Mouse (Mus musculus) hindbrain, postnatal 0 days (tissue): ENCODE data around the gene Fam189b. TPM values are rescaled to one million over a fixed set of nuclear protein-coding genes. Genes with fewer than 3 reads are reported as not detected.

ENCODE experiments used
- ATAC-seq: fragments of 200-750 bp; cut with Nextera tagmentation; 2 replicates; pipeline ENCODE4 v1.8.0; 2017; ENCODE audit warnings: mild to moderate bottlenecking, moderate TSS enrichment, moderate library complexity
- DNase-seq: peaks from one replicate; pipeline ENCODE4 v3.0.0-alpha.2; 2015; ENCODE audit warnings: low spot score
- H3K27ac ChIP-seq: fragments of 300-500 bp; sonication (generic); 2 replicates; pipeline ENCODE4 v1.5.1; 2014; ENCODE audit warnings: mild to moderate bottlenecking
- H3K27me3 ChIP-seq: fragments of 300-500 bp; sonication (generic); 2 replicates; pipeline ENCODE4 v1.6.1; 2014; ENCODE audit warnings: low read length, mixed read lengths; ENCODE audit not compliant: insufficient read depth
- H3K36me3 ChIP-seq: fragments of 300-500 bp; sonication (generic); 2 replicates; pipeline ENCODE4 v1.6.1; 2014; ENCODE audit warnings: low read length, mixed read lengths; ENCODE audit not compliant: insufficient read depth
- H3K4me1 ChIP-seq: fragments of 300-500 bp; sonication (generic); 2 replicates; pipeline ENCODE4 v1.6.1; 2014; ENCODE audit warnings: antibody characterized with exemption, low read length, mixed read lengths; ENCODE audit not compliant: insufficient read depth
- H3K4me2 ChIP-seq: fragments of 300-500 bp; sonication (generic); 2 replicates; pipeline ENCODE4 v1.6.1; 2014; ENCODE audit warnings: low read depth, mild to moderate bottlenecking, low read length, moderate library complexity, mixed read lengths
- H3K4me3 ChIP-seq: fragments of 300-500 bp; sonication (generic); 2 replicates; pipeline ENCODE4 v1.5.1; 2014; ENCODE audit warnings: low read length
- H3K9ac ChIP-seq: fragments of 300-500 bp; sonication (generic); replicated peaks from 2 replicates; pipeline ENCODE4 v1.6.1; 2014; ENCODE audit warnings: mild to moderate bottlenecking, low read length, moderate library complexity, mixed read lengths
- H3K9me3 ChIP-seq: fragments of 300-500 bp; sonication (generic); 2 replicates; pipeline ENCODE4 v1.6.1; 2016; ENCODE audit warnings: low read length, mixed read lengths
- CTCF ChIP-seq: IDR thresholded peaks from 2 replicates; pipeline ENCODE4 v1.5.1; 2016; ENCODE audit warnings: antibody characterized with exemption, control low read depth, low read depth
- WGBS: fragments of 180-500 bp; shearing (Covaris S2); extraction: QIAGEN DNeasy Blood & Tissue Kit; methylation state at CpG from one replicate; pipeline ENCODE4 v1.1.7; 2014; 5-methylcytosine and 5-hydroxymethylcytosine counted together
- polyA plus RNA-seq: library from polyadenylated mRNA; unstranded; fragments of >200 nt; fragmentation: Nextera tagmentation; extraction: Ambion mirVana; gene quantifications from 2 replicates; pipeline ENCODE4 v1.2.1, GENCODE M21; 2015
- total RNA-seq: library from RNA; depleted of rRNA; stranded (reverse); fragments of >200 nt; gene quantifications from 2 replicates; pipeline ENCODE4 v1.2.3, GENCODE M21; 2014; rRNA removed

Fam189b gene
- 15.2 and 19.7 TPM in 2 replicates for total RNA-seq
- 29.1 and 29.2 TPM in 2 replicates for polyA plus RNA-seq

DNA sequence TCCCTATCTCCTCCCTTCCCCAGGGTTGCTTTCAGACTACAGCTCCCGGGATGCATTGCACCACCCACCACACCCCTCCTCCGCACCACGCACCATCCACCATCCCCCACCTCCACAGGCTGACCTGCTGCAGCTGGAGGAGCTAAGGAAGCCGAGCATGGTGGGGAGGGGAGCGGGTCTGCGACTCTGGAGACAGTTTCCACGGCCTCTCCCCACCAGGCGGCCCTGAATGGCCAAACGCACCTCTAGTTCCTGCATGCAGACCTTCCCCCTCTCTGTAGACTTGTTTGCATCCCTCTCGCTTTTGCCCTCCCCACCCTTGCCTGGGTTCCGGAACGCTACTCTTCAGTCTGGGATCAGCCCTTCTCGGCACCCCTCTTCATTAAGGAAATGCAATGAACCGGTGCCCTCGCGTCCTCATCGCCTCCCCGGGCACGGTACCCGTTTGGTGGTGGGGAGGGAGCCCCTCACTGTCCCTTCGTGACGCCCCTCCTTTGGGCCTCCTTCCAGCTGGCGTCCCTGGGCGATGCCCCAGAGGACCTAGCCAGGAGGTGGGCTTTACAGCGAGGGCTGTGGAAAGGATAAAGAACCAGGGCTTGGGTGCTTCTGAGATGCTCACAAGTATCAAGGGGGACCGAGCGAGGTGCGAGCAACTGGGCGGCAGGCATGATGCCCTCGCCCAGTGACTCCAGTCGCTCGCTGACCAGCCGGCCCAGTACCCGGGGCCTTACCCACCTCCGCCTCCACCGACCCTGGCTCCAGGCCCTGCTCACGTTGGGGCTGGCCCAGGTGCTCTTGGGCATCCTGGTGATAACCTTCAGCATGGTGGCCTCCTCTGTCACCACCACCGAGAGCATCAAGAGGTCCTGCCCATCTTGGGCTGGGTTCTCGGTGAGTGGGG is at the start of gene Fam189b:
TSS of gene Fam189b (plus strand) at position 86 of the 901 bp plus-strand sequence.
- Histone ChIP-seq H3K27me3 (no peaks in the 10 kb centered on the region), H3K4me2 (peak within 1 kb of the TSS; percentile 99), H3K4me1 (peaks cover 11% of the 10 kb centered on the region), H3K9me3 (no peaks in the 10 kb centered on the region), H3K36me3 (peaks cover 24% of the 10 kb centered on the region; the same call in 1 of the 2 replicates), H3K4me3 (peak within 1 kb of the TSS; percentile 65), H3K27ac (peak within 1 kb of the TSS; percentile 90), H3K9ac (peak within 1 kb of the TSS; percentile 79)
- TF ChIP-seq CTCF, result peak; percentile 44
- 6% methylated on average over 39 of the region's 39 CpGs for WGBS
- DNase-seq, result peak; percentile 92
- peak; percentile 93 for ATAC-seq

DNA sequence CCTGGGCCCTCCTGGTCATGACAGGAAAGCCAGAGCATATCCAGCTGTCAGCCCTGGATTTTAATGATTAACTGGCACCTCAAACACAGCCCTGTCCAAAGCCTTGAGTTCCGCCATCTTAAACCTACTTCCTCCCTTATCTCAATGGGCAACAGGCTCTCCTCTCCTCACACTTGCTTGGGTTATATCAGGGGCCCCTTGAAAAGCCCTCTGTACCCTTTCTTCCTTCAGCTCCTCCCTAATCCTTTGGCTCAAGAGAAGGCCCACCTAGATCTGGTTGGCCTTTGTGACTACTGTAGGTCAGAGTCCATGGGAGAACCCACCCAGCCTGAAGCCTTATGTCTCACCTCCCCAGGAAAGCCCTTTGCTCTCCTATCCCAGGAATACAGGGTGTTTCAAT is 49.2 kb upstream of the Fam189b start:
- H3K27ac ChIP-seq, result no peak overlapping the region
- ATAC-seq, result no peak
- 97% methylated on average over 1 of the region's 1 CpGs for WGBS

GRCm38 (mm10) chr3:89135958-89136357 is 47.0 kb upstream of the Fam189b start, which contains the start of gene Pklr:
Gene Pklr, plus strand, starts transcription at chr3:89136142.
- 59% methylated on average over 3 of the region's 3 CpGs for WGBS
- no peak for ATAC-seq

More for the DNA sequence above, 49.2 kb upstream of the Fam189b start:
- Histone ChIP-seq H3K27me3 (no peaks in the 10 kb centered on the region), H3K4me1 (no peaks in the 10 kb centered on the region), H3K9me3 (no peaks in the 10 kb centered on the region), H3K36me3 (no peaks in the 10 kb centered on the region), H3K4me3 (no peak overlapping the region), H3K9ac (no peak overlapping the region), H3K4me2 (no peak overlapping the region)
- no peak for DNase-seq
- no peak for TF ChIP-seq CTCF

DNA sequence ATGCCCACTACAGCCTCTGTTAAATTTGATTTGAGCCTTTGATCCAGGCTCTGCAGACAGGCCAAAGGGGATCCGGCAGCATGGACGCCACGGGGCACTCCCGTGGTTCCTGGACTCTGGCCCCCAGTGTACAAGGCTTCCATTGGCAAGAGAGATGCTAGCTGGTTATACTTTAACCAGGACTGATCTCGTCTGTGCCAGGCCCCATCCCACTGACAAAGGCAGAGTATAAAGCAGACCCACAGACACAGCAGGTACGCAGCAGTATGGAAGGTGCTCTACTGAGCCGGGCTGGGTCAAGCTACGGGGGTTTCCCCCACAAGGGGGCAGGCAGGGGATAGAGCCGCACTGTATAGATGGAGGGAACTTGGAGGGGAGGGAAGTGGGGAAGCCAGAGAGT is 46.6 kb upstream of the Fam189b start:
- Histone ChIP-seq H3K27ac (no peak overlapping the region), H3K4me3 (no peak overlapping the region), H3K4me2 (no peak overlapping the region), H3K36me3 (no peaks in the 10 kb centered on the region), H3K9ac (no peak overlapping the region), H3K27me3 (no peaks in the 10 kb centered on the region), H3K9me3 (no peaks in the 10 kb centered on the region), H3K4me1 (no peaks in the 10 kb centered on the region)
- no peak for DNase-seq
- TF ChIP-seq CTCF, result peak; percentile 15; the same call in 1 of the 2 replicates
- ATAC-seq, result no peak
- 33% methylated on average over 9 of the region's 9 CpGs for whole genome bisulfite sequencing

More at GRCm38 (mm10) chr3:89135958-89136357, 47.0 kb upstream of the Fam189b start, which contains the start of gene Pklr:
- Histone ChIP-seq H3K36me3 (no peaks in the 10 kb centered on the region), H3K27ac (no peak within 1 kb of the TSS), H3K27me3 (no peaks in the 10 kb centered on the region), H3K4me2 (no peak within 1 kb of the TSS), H3K4me1 (no peaks in the 10 kb centered on the region), H3K4me3 (no peak within 1 kb of the TSS), H3K9me3 (no peaks in the 10 kb centered on the region), H3K9ac (no peak within 1 kb of the TSS)
- no peak for TF ChIP-seq CTCF
- DNase-seq, result no peak

DNA sequence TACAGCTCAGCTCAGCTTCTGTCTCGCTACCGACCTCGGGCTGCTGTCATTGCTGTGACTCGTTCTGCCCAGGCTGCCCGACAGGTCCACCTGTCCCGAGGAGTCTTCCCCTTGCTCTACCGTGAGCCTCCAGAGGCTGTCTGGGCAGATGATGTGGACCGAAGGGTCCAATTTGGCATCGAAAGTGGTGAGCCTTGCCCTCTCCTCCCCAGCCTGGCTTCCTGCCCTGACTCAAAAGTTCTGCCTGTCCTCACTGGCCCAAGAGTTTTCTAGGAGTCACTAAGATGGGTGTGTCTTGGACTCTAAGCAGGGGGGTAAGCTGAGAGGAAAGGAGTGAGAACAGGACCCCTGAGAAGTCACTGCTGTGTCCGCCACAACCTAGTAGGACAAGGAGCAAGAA is 38.1 kb upstream of the Fam189b start:
- ATAC-seq, result no peak
- no peak overlapping the region for H3K4me2 ChIP-seq
- no peaks in the 10 kb centered on the region for H3K27me3 ChIP-seq
- no peaks in the 10 kb centered on the region for H3K9me3 ChIP-seq
- no peak for DNase-seq
- no peak overlapping the region for H3K4me3 ChIP-seq
- WGBS, result 81% methylated on average over 10 of the region's 10 CpGs
- H3K9ac ChIP-seq, result no peak overlapping the region
- H3K4me1 ChIP-seq, result no peaks in the 10 kb centered on the region
- H3K27ac ChIP-seq, result no peak overlapping the region
- no peak for TF ChIP-seq CTCF
- no peaks in the 10 kb centered on the region; the same call in 1 of the 2 replicates for H3K36me3 ChIP-seq

DNA sequence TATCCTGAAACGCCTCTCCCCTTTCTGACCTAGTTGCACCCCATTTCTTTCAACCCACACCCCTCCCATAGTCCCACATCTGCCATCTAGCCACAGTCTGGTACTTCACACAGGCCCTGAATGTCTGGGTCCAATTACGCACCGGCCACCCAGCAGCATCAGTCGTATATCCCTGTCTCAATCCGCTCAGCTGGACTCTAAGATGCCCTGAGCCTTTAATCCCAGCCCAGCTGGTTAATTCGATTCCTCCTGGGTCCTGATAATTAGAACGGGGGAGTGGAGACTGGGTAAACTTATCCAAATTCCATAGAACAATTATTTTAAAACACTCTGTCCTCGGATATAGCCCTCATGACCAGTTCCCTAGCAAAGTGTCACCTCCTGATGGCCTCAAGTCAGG is 37.4 kb upstream of the Fam189b start:
- Histone ChIP-seq H3K36me3 (no peaks in the 10 kb centered on the region; the same call in 1 of the 2 replicates), H3K27ac (no peak overlapping the region), H3K4me2 (no peak overlapping the region), H3K27me3 (no peaks in the 10 kb centered on the region), H3K9ac (no peak overlapping the region), H3K4me1 (no peaks in the 10 kb centered on the region), H3K9me3 (no peaks in the 10 kb centered on the region), H3K4me3 (no peak overlapping the region)
- no peak for TF ChIP-seq CTCF
- no peak for ATAC-seq
- DNase-seq, result no peak
- 55% methylated on average over 8 of the region's 8 CpGs for WGBS
